Mouse (Mus musculus) kidney, adult 2 months (tissue): ENCODE measurements at regions not wholly inside any gene's neighbourhood (a gene's known extent, or its start where the extent isn't known, plus 50 kb on each side); places are given as distances from the start of the nearest gene placed in this dataset.

ENCODE experiments used
- CTCF ChIP-seq: fragments of 200-500 bp; conservative IDR thresholded peaks from 2 replicates; pipeline ENCODE4 v1.5.1; 2011; ENCODE audit warnings: low read depth, mild to moderate bottlenecking, control low read depth, low read length, moderate library complexity, mixed read lengths; ENCODE audit not compliant: insufficient read depth, insufficient read length
- POLR2A ChIP-seq: fragments of 200-500 bp; IDR thresholded peaks from one replicate; pipeline ENCODE4 v1.6.1; 2011; ENCODE audit warnings: low read depth, low read length, control low read depth

- TF ChIP-seq CTCF (no peak), POLR2A (no peak)
Measured at GRCm38 (mm10) chr3:82261976-82262375, 95.9 kb upstream of the Map9 start.
